7 mouse cellular contexts compared by ENCODE assay signal in the genomic region with DNA sequence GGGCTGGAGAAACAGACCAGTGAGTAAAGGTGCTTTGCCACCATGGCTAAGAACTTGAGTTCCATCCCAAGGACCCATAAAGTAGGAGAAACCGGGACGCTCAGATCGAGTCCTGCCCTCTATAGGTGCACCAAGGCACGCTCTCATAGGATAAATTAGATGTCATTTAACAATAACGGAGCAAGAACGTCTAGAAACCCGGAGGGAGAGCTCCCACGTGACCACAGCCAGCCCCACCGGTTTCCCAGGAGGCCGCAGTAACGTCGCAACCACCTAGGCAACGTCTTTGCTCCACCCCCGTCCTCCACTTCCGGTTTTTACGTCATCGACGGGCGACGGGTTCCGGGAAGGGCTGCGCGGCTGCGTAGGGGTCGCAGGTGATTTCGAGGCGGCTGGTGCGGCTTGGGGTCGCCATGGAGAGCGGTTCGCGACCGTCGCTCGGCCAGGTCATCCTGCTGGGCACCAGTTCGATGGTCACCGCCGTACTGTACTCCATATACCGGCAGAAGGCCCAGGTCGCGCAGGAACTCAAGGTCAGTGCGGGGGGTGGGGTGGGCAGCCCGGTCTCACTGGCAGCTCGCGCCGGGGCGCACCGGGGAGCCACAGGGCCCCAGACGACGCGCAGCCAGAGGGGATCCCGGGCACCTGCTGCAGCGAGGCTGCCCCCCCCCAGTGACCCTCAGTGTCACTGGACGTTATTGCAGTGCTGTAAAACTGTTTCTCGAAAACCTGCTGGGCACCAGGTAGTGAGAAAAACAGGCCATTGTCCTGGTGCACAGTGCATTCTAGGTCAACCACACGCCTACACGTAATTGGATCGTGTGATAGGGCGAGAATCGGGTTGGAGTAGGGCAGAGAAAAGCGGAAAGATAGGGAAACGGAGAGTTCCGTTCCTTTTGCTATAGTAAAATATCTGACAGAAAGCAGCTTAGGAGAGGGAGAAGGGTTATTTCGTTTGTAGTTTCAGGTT. TPM values are rescaled to one million over a fixed set of nuclear protein-coding genes. Genes with fewer than 3 reads are reported as not detected.
DNase-seq lines count a peak whose midpoint lies in the region; ATAC-seq lines count a peak whose summit lies in the region.

Gene Mul1, plus strand, starts transcription at position 325 of the 970 bp plus-strand sequence.

- peak within 1 kb of the TSS; percentile 83 for H3K9ac ChIP-seq in intestine, embryonic 15.5 days

- H3K27me3 ChIP-seq in intestine, embryonic 15.5 days (replicated peaks), result no peaks in the 10 kb centered on the region
- H3K27me3 ChIP-seq in midbrain, embryonic 10.5 days (ENCODE audit: low read depth, poor library complexity, severe bottlenecking), result peaks cover 11% of the 10 kb centered on the region; the same call in 1 of the 2 replicates

- under 1% methylated on average over 64 of the region's 64 CpGs for WGBS in intestine, embryonic 15.5 days
- WGBS in midbrain, embryonic 10.5 days, result 1% methylated on average over 64 of the region's 64 CpGs

- H3K4me3 ChIP-seq in intestine, embryonic 15.5 days (replicated peaks), result peak within 1 kb of the TSS; percentile 91
- H3K4me3 ChIP-seq in midbrain, embryonic 10.5 days, result peak within 1 kb of the TSS; percentile 99

- DNase-seq in adrenal gland, adult 2 months, result peak; percentile 96
- peak; percentile 94 for DNase-seq in embryo, embryonic 11.5 days (ENCODE audit: low read depth, low spot score)
- DNase-seq in gastrocnemius, postnatal 36 days, result peak; percentile 92 to 93
- DNase-seq in left cerebral cortex, postnatal 25 days (ENCODE audit: low spot score in 2 of 2), result peak; percentile 94 to 98
- peak; percentile 96 for DNase-seq in midbrain, embryonic 10.5 days (ENCODE audit: low spot score)
- peak; percentile 95 for DNase-seq in right cerebral cortex, postnatal 4 days

- H3K4me1 ChIP-seq in intestine, embryonic 15.5 days (replicated peaks), result peaks cover 11% of the 10 kb centered on the region; the same call in 1 of the 2 replicates
- peaks cover 20% of the 10 kb centered on the region for H3K4me1 ChIP-seq in midbrain, embryonic 10.5 days

- ATAC-seq in intestine, embryonic 15.5 days, result peak; percentile 95

- H3K36me3 ChIP-seq in intestine, embryonic 15.5 days, result peaks cover 16% of the 10 kb centered on the region
- peaks cover 37% of the 10 kb centered on the region for H3K36me3 ChIP-seq in midbrain, embryonic 10.5 days

- no peaks in the 10 kb centered on the region for H3K9me3 ChIP-seq in intestine, embryonic 15.5 days
- no peaks in the 10 kb centered on the region for H3K9me3 ChIP-seq in midbrain, embryonic 10.5 days (replicated peaks)

- peak within 1 kb of the TSS; percentile 61 for H3K27ac ChIP-seq in intestine, embryonic 15.5 days
- peak within 1 kb of the TSS; percentile 89 for H3K27ac ChIP-seq in midbrain, embryonic 10.5 days (replicated peaks)

- H3K4me2 ChIP-seq in intestine, embryonic 15.5 days (replicated peaks), result peak within 1 kb of the TSS; percentile 61

- intact Hi-C loops in gastrocnemius, postnatal 36 days (cut with DNase I), result no loop called here
- intact Hi-C loops in left cerebral cortex, postnatal 25 days (cut with DNase I), result no loop called here

RNA-seq across cellular contexts. Expression of gene Mul1, which starts in this region (rescaled TPM):
- 10 to 100 TPM; 45.1 to 61.0 TPM for total RNA-seq in adrenal gland, adult 2 months (2021)
- 20.4 and 26.9 TPM in 2 replicates for polyA plus RNA-seq in adrenal gland, adult 2 months (2012; rRNA removed)
- 10 to 100 TPM; 34.1 to 34.9 TPM for total RNA-seq in gastrocnemius, postnatal 36 days (2021)
- 24.9 and 25.7 TPM in 2 replicates for polyA plus RNA-seq in intestine, embryonic 15.5 days (2015; fragmentation: Nextera tagmentation; extraction: Ambion mirVana)
- total RNA-seq in left cerebral cortex, postnatal 25 days (2021), result 10 to 100 TPM; 61.8 to 61.9 TPM
- polyA plus RNA-seq in midbrain, embryonic 10.5 days (2016; fragmentation: Nextera tagmentation; extraction: Ambion mirVana), result 19.2 and 22.3 TPM in 2 replicates

Comparison
In these comparisons a context has a peak if more than half of its experiments do, and no peak if none do; other contexts are left out.
1. Peak in every context shown above with its lines: DNase-seq, ATAC-seq, H3K4me3 ChIP-seq and H3K27ac ChIP-seq.